12 mouse cellular contexts compared by ENCODE assay signal in the genomic region with DNA sequence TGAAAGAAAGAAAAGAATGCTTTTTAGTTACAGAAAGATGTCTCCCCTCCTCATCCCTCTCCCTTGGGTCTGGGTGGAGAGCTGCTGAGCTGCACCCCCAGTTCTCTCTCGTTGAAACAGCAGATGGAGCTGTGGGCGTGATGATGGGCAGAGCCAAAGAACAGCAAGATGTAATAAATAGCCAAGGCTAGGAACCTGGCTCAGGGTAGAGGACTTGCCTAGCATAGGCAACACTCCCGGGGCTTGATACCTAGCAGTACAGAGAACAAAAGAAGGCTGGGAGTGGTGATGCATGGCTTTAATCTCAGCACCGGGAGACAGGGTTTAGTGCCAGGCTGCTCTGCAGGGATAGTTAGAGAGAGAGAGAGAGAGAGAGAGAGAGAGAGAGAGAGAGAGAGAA. TPM values are rescaled to one million over a fixed set of nuclear protein-coding genes. Genes with fewer than 3 reads are reported as not detected.
DNase-seq lines count a peak whose midpoint lies in the region; ATAC-seq and TF ChIP-seq lines count a peak whose summit lies in the region.
"Had no signal": no experiment of that assay in that cellular context is flagged by ENCODE, and none has a peak within 500 bp of the region (broad histone marks: within the 10 kb centered on the region; RNA-seq: fewer than 3 reads in every experiment).

No protein-coding gene starts in this region.

- H3K4me2 ChIP-seq in intestine, embryonic 16.5 days (ENCODE audit: low read depth, low read length): no peak overlapping the region
- H3K4me2 ChIP-seq: hindbrain, embryonic 13.5 days; limb, embryonic 15.5 days; midbrain, embryonic 15.5 days had no signal

- TF ChIP-seq CTCF in cortical plate, adult 2 months (IDR thresholded peaks at IDR 0.05; ENCODE audit: extremely low read depth, insufficient read depth, low read length): no peak

- no peaks in the 10 kb centered on the region for H3K36me3 ChIP-seq in intestine, embryonic 16.5 days (ENCODE audit: control insufficient read depth, insufficient read depth, low read length)

- 70% methylated on average over 4 of the region's 4 CpGs for WGBS in intestine, embryonic 16.5 days

- DNase-seq in cerebellum, postnatal 4 days (ENCODE audit: low spot score in 2 of 2): no peak
- DNase-seq in layer of hippocampus, postnatal 10 days (ENCODE audit: low spot score in 2 of 2): peak; percentile 20 to 39
- DNase-seq in right cerebral cortex, adult 2 months (ENCODE audit: low spot score in 2 of 2): peak; percentile 81 to 84
- DNase-seq in urinary bladder, postnatal 14 days (ENCODE audit: low spot score): no peak

- H3K4me1 ChIP-seq in cortical plate, adult 2 months (ENCODE audit: control insufficient read depth, insufficient read depth, low read length): peaks cover 3% of the 10 kb centered on the region; the same call in 1 of the 2 replicates
- no peaks in the 10 kb centered on the region for H3K4me1 ChIP-seq in intestine, embryonic 16.5 days (ENCODE audit: control insufficient read depth, insufficient read depth, low read length)
- H3K4me1 ChIP-seq: heart, embryonic 10.5 days; limb, embryonic 15.5 days had no signal

- H3K9me3 ChIP-seq in intestine, embryonic 16.5 days (ENCODE audit: control insufficient read depth, low read length): no peaks in the 10 kb centered on the region
- H3K9me3 ChIP-seq: heart, embryonic 10.5 days; hindbrain, embryonic 13.5 days; limb, embryonic 15.5 days; midbrain, embryonic 15.5 days had no signal

- no peak for TF ChIP-seq POLR2A in cortical plate, adult 2 months (IDR thresholded peaks at IDR 0.05; ENCODE audit: extremely low read depth, insufficient read depth, low read length)

- H3K9ac ChIP-seq in intestine, embryonic 16.5 days (ENCODE audit: low read depth, low read length): no peak overlapping the region
- H3K9ac ChIP-seq: hindbrain, embryonic 13.5 days; limb, embryonic 15.5 days; midbrain, embryonic 15.5 days had no signal

- ATAC-seq in cerebellum, adult (ENCODE audit: insufficient number of reproducible peaks, low FRiP score, low TSS enrichment): peak; percentile 94
- ATAC-seq in intestine, embryonic 16.5 days: no peak
- ATAC-seq in inflammation-experienced regulatory T-cells, adult 6 months: no peak
- ATAC-seq: midbrain, embryonic 15.5 days had no signal

- no peaks in the 10 kb centered on the region for H3K27me3 ChIP-seq in intestine, embryonic 16.5 days (replicated peaks; ENCODE audit: control insufficient read depth, insufficient read depth, low read length)
- H3K27me3 ChIP-seq: hindbrain, embryonic 13.5 days; limb, embryonic 15.5 days; midbrain, embryonic 15.5 days had no signal

- peak overlapping the region; percentile 57 for H3K27ac ChIP-seq in cortical plate, adult 2 months (ENCODE audit: insufficient read depth, low read length)
- no peak overlapping the region for H3K27ac ChIP-seq in intestine, embryonic 16.5 days (ENCODE audit: low read length)
- H3K27ac ChIP-seq: heart, embryonic 10.5 days; hindbrain, embryonic 13.5 days; limb, embryonic 15.5 days; midbrain, embryonic 15.5 days had no signal

- H3K4me3 ChIP-seq in cortical plate, adult 2 months (ENCODE audit: insufficient read depth, low read length): no peak overlapping the region
- H3K4me3 ChIP-seq in intestine, embryonic 16.5 days (ENCODE audit: low read length): no peak overlapping the region
- H3K4me3 ChIP-seq: heart, embryonic 10.5 days; hindbrain, embryonic 13.5 days; limb, embryonic 15.5 days; midbrain, embryonic 15.5 days had no signal

RNA-seq across cellular contexts. Expression of a gene that starts 50.9 kb away (rescaled TPM):
- 18.1 and 19.0 TPM in 2 replicates for polyA plus RNA-seq in cortical plate, adult 2 months (2012; rRNA removed)
- 10 to 100 TPM; 15.5 to 18.8 TPM for total RNA-seq in layer of hippocampus, postnatal 10 days (2021)
- 3.5 and 4.2 TPM in 2 replicates for polyA plus RNA-seq in intestine, embryonic 16.5 days (2015; fragmentation: Nextera tagmentation; extraction: Ambion mirVana)
- 1 to 10 TPM; 7.7 to 9.0 (median 8.5) TPM for polyA plus RNA-seq in inflammation-experienced regulatory T-cells, adult 6 months (2017; shearing (Covaris generic))

RNA-seq across cellular contexts. Expression of a gene that starts 54.7 kb away (rescaled TPM):
- polyA plus RNA-seq in cortical plate, adult 2 months (2012; rRNA removed): 26.9 and 28.4 TPM in 2 replicates
- total RNA-seq in layer of hippocampus, postnatal 10 days (2021): 10 to 100 TPM; 35.5 to 38.3 TPM
- polyA plus RNA-seq in intestine, embryonic 16.5 days (2015; fragmentation: Nextera tagmentation; extraction: Ambion mirVana): 13.2 and 15.8 TPM in 2 replicates
- 10 to 100 TPM; 23.7 to 39.8 (median 36.9) TPM for polyA plus RNA-seq in inflammation-experienced regulatory T-cells, adult 6 months (2017; shearing (Covaris generic))

Comparison
In these comparisons a context has a peak if more than half of its experiments do, and no peak if none do; other contexts are left out.
1. DNase-seq: peak in layer of hippocampus, postnatal 10 days (2 of 2) and right cerebral cortex, adult 2 months (2 of 2); none in cerebellum, postnatal 4 days (0 of 2) and urinary bladder, postnatal 14 days (single experiment).